Mouse (Mus musculus): Measurements from ENCODE around the gene Adora1. TPM values are rescaled to one million over a fixed set of nuclear protein-coding genes. Genes with fewer than 3 reads are reported as not detected.

The Adora1 gene
- polyA plus RNA-seq, 1 experiment from 2014 or later: 3.3 TPM

DNA sequence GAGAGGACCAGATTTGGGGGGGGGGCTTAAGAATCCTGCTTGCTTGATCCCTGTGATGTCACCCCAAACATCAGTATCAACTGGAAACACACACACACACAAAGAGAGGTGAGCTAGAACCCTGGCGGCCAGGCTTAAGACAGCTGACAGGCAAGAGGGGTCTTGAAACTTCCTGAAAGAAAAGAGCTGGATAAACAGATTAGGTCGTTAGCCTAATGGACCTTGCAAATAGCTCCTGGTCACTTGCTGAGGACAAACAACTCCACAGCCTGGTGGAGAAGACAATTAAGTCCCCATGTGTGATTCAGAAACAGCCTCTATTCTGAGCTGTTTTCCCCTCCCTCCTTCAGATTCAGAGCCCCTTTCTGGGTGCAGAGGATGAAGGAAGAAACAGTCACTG lies 23.6 kb downstream of the Adora1 start:
- Histone ChIP-seq H3K9ac (no peak overlapping the region), H3K27me3 (peaks cover 31% of the 10 kb centered on the region; the same call in 1 of the 2 replicates), H3K4me3 (no peak overlapping the region), H3K36me3 (ENCODE audit: poor library complexity, severe bottlenecking) (no peaks in the 10 kb centered on the region), H3K4me1 (peaks cover 18% of the 10 kb centered on the region), H3K9me3 (replicated peaks) (no peaks in the 10 kb centered on the region), H3K4me2 (no peak overlapping the region), H3K27ac (no peak overlapping the region)
- WGBS: 2% methylated on average over 2 of the region's 2 CpGs
- no peak for ATAC-seq

- H3K4me3 ChIP-seq: no peak overlapping the region
Observed at GRCm38 (mm10) chr1:134211043-134211442, 24.2 kb downstream of the Adora1 start.

DNA sequence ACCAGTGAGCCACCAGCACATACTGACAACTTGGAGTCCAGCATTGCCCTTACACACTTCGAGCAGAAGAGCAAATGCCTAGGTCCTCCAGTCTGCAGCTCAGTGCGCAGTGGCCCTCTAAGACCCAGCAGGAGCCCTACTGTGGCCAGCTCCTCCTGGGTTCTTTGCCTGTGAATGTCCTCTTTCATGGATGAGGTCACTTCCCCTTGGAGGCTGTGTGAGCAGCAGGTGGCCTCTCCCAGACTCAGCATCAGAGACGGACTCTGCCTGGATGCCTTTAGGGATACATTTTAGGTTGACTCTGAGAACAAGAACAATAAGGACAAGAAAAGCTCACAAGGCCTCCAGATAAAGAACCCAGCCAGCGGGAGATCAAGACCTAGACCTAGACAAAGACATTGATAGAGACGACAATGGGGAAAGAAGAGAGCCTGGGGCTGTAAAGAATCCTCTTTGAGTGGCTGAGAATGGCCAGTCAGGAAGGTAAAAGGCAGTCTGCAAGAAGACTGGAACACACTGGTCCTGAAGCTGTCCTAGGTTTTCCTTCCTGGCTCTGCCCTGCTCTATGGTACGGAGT lies 25.0 kb downstream of the Adora1 start:
- Histone ChIP-seq H3K27ac (no peak overlapping the region), H3K9ac (no peak overlapping the region), H3K27me3 (peaks cover 31% of the 10 kb centered on the region; the same call in 1 of the 2 replicates), H3K4me2 (no peak overlapping the region), H3K4me3 (no peak overlapping the region), H3K4me1 (peaks cover 9% of the 10 kb centered on the region; the same call in 1 of the 2 replicates), H3K36me3 (ENCODE audit: poor library complexity, severe bottlenecking) (no peaks in the 10 kb centered on the region), H3K9me3 (replicated peaks) (no peaks in the 10 kb centered on the region)
- WGBS: 44% methylated on average over 6 of the region's 6 CpGs
- no peak for ATAC-seq

More at GRCm38 (mm10) chr1:134211043-134211442, 24.2 kb downstream of the Adora1 start:
- no peak for ATAC-seq
- Histone ChIP-seq H3K27ac (no peak overlapping the region), H3K36me3 (ENCODE audit: poor library complexity, severe bottlenecking) (no peaks in the 10 kb centered on the region), H3K9ac (no peak overlapping the region), H3K4me2 (no peak overlapping the region), H3K9me3 (replicated peaks) (no peaks in the 10 kb centered on the region), H3K4me1 (peaks cover 15% of the 10 kb centered on the region), H3K27me3 (peaks cover 31% of the 10 kb centered on the region; the same call in 1 of the 2 replicates)
- 67% methylated on average over 6 of the region's 6 CpGs for WGBS

DNA sequence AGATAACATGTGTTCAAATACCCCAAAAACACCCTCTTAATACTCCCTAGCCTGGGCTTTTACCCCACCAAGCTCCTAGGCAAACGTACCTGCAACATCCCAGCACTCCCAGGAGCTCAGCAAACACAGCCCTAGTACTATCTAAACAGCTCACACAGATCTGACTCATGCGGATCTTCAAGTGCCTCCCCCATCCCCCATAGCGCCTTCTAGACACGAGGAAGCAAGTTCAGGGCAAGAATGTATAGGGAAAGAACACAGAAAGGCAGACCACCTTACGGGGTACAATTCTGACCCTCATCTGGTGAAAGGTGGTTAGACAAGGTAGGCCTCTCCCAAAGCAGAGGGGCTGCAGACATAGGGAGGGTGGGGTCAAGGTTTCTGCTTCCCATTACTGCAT lies 29.1 kb downstream of the Adora1 start:
- H3K9ac ChIP-seq: no peak overlapping the region
- 0 out of 2 replicates have a peak, but pooled peaks cover 6% of the 10 kb centered on the region for H3K4me1 ChIP-seq
- H3K27me3 ChIP-seq: peaks cover 12% of the 10 kb centered on the region; the same call in 1 of the 2 replicates
- H3K4me2 ChIP-seq: no peak overlapping the region
- ATAC-seq: no peak
- no peaks in the 10 kb centered on the region for H3K9me3 ChIP-seq (replicated peaks)
- H3K4me3 ChIP-seq: no peak overlapping the region
- 59% methylated on average over 5 of the region's 5 CpGs for WGBS
- H3K27ac ChIP-seq: no peak overlapping the region
- no peaks in the 10 kb centered on the region for H3K36me3 ChIP-seq (ENCODE audit: poor library complexity, severe bottlenecking)

- Histone ChIP-seq H3K4me3 (no peak overlapping the region), H3K9ac (no peak overlapping the region), H3K4me2 (no peak overlapping the region), H3K4me1 (0 out of 2 replicates have a peak, but pooled peaks cover 6% of the 10 kb centered on the region), H3K9me3 (replicated peaks) (no peaks in the 10 kb centered on the region), H3K27me3 (peaks cover 6% of the 10 kb centered on the region; the same call in 1 of the 2 replicates), H3K36me3 (ENCODE audit: poor library complexity, severe bottlenecking) (no peaks in the 10 kb centered on the region), H3K27ac (no peak overlapping the region)
- whole genome bisulfite sequencing: 63% methylated on average over 9 of the region's 9 CpGs
- ATAC-seq: no peak
Observed at GRCm38 (mm10) chr1:134205296-134206018, 29.8 kb downstream of the Adora1 start.

DNA sequence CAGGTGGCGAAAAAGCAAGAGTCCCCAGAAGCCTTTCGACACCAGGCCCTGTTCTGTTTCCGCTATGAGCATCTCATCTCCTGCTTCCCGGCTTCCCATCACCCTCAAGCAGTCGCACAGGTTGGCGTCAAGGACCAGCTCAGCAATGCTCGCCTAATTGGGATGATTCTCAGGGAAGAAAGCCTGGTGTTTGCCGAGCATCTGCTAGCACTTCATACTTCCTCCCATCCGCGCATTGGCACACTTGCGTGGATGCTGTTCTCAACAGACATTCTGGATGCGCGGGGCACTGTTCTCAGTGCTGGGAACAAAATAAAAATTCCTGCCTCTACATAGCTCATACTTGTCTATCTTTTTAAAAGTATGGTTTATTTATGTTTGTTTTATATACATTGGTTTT lies 31.0 kb downstream of the Adora1 start:
- WGBS: 83% methylated on average over 13 of the region's 13 CpGs
- no peak overlapping the region for H3K9ac ChIP-seq
- no peak for ATAC-seq
- no peaks in the 10 kb centered on the region for H3K9me3 ChIP-seq (replicated peaks)
- no peaks in the 10 kb centered on the region for H3K36me3 ChIP-seq (ENCODE audit: poor library complexity, severe bottlenecking)
- no peak overlapping the region for H3K4me3 ChIP-seq
- H3K4me2 ChIP-seq: no peak overlapping the region
- 0 out of 2 replicates have a peak, but pooled peaks cover 3% of the 10 kb centered on the region for H3K4me1 ChIP-seq
- no peak overlapping the region; the same call in 1 of the 2 replicates for H3K27ac ChIP-seq
- H3K27me3 ChIP-seq: peaks cover 5% of the 10 kb centered on the region; the same call in 1 of the 2 replicates

GRCm38 (mm10) chr1:134201751-134202420 lies 33.3 kb downstream of the Adora1 start:
- H3K36me3 ChIP-seq (ENCODE audit: poor library complexity, severe bottlenecking): no peaks in the 10 kb centered on the region
- no peaks in the 10 kb centered on the region; the same call in 1 of the 2 replicates for H3K27me3 ChIP-seq
- no peak overlapping the region for H3K27ac ChIP-seq
- 0 out of 2 replicates have a peak, but pooled peaks cover 3% of the 10 kb centered on the region for H3K4me1 ChIP-seq
- H3K9me3 ChIP-seq (replicated peaks): no peaks in the 10 kb centered on the region
- H3K9ac ChIP-seq: no peak overlapping the region
- H3K4me2 ChIP-seq: no peak overlapping the region
- no peak for ATAC-seq
- H3K4me3 ChIP-seq: no peak overlapping the region
- WGBS: 53% methylated on average over 3 of the region's 3 CpGs

- H3K4me2 ChIP-seq: no peak overlapping the region
- ATAC-seq: no peak
- WGBS: 82% methylated on average over 6 of the region's 6 CpGs
- no peak overlapping the region for H3K4me3 ChIP-seq
- no peaks in the 10 kb centered on the region for H3K36me3 ChIP-seq (ENCODE audit: poor library complexity, severe bottlenecking)
- peaks cover 4% of the 10 kb centered on the region; the same call in 1 of the 2 replicates for H3K4me1 ChIP-seq
- no peaks in the 10 kb centered on the region for H3K27me3 ChIP-seq
- H3K27ac ChIP-seq: no peak overlapping the region
- H3K9ac ChIP-seq: no peak overlapping the region
- H3K9me3 ChIP-seq (replicated peaks): no peaks in the 10 kb centered on the region
Observed at GRCm38 (mm10) chr1:134200998-134201686, 34.1 kb downstream of the Adora1 start.

DNA sequence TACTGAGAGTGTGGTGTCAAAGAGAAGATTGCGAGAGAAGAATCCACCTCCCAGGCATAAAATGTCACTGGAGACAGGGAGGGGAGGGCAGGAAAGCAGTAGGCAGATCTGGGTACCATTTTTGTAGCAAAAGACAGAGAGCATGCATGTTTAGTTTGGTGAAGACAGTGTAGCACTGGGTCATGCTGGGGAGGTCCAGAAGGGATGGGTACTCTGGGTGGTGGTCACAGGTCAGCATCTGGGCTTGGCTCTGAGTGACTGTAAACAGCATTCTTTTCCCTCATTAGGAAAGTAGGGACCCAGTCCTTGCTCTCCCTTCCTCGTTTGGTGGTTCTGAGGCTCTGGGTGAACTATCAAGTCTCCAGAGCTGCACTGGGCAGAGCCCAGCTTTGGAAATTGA lies 34.8 kb downstream of the Adora1 start:
- H3K4me3 ChIP-seq: no peak overlapping the region
- WGBS: 56% methylated on average over 2 of the region's 2 CpGs
- no peaks in the 10 kb centered on the region for H3K27me3 ChIP-seq
- no peak overlapping the region for H3K4me2 ChIP-seq
- ATAC-seq: no peak
- H3K27ac ChIP-seq: no peak overlapping the region
- H3K9ac ChIP-seq: no peak overlapping the region
- H3K36me3 ChIP-seq (ENCODE audit: poor library complexity, severe bottlenecking): no peaks in the 10 kb centered on the region
- peaks cover 10% of the 10 kb centered on the region for H3K4me1 ChIP-seq
- no peaks in the 10 kb centered on the region for H3K9me3 ChIP-seq (replicated peaks)

DNA sequence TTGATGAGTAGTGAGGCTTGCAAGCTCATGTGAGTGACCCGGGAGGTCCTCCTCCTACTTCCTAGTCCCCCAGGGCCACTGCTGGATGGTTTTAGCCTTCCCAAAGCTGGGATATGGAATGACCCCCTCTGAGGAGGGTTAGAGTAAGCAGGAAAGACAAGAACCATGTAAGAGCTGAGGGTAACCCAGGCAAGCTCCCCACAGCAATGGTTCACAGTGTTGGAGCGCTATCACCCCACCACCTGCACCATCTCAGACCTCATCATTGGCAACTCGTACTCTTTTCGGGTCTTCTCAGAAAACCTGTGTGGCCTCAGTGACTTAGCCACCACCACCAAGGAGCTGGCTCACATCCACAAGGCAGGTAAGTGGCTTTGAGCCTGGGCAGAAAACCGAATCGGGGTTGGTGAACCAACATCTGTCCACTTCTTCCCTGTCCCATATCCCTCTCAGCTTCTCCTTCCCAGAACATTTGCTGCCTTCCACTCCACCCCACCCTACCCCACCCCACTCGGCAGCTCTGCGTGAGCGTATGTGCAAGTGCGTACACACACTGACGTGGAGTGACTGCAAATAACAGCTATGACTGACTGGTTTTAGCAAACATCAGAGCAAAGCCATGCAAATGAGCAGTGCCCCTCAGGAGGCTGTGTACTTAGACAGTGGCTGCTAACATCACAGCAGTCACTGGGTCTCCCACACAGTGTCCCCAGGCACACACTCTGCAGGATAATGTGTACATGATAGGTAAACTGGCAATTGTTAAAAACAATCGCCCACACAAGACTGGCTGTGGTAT lies 36.8 kb downstream of the Adora1 start:
- H3K9me3 ChIP-seq (replicated peaks): no peaks in the 10 kb centered on the region
- no peak overlapping the region for H3K27ac ChIP-seq
- H3K4me2 ChIP-seq: no peak overlapping the region
- WGBS: 87% methylated on average over 12 of the region's 12 CpGs
- H3K4me1 ChIP-seq: peaks cover 13% of the 10 kb centered on the region
- H3K36me3 ChIP-seq (ENCODE audit: poor library complexity, severe bottlenecking): no peaks in the 10 kb centered on the region
- H3K4me3 ChIP-seq: no peak overlapping the region
- H3K27me3 ChIP-seq: no peaks in the 10 kb centered on the region
- no peak for ATAC-seq
- no peak overlapping the region for H3K9ac ChIP-seq

- ATAC-seq: no peak
- H3K4me1 ChIP-seq: peaks cover 13% of the 10 kb centered on the region
- no peak overlapping the region for H3K9ac ChIP-seq
- H3K27ac ChIP-seq: no peak overlapping the region
- H3K4me2 ChIP-seq: no peak overlapping the region
- H3K4me3 ChIP-seq: no peak overlapping the region
- H3K27me3 ChIP-seq: no peaks in the 10 kb centered on the region
- WGBS: 79% methylated on average over 15 of the region's 15 CpGs
- H3K9me3 ChIP-seq (replicated peaks): no peaks in the 10 kb centered on the region
- no peaks in the 10 kb centered on the region for H3K36me3 ChIP-seq (ENCODE audit: poor library complexity, severe bottlenecking)
Observed at GRCm38 (mm10) chr1:134197325-134197982, 37.8 kb downstream of the Adora1 start.
